Mouse (Mus musculus) gastrocnemius, postnatal 36 days (tissue): ENCODE data around the gene Nck2. TPM values are rescaled to one million over a fixed set of nuclear protein-coding genes. Genes with fewer than 3 reads are reported as not detected.
"Not testable (repeated sequence)": the region's sequence is repeated elsewhere in the genome, so short reads cannot be mapped to it uniquely, and the experiment has no call there.

Experiments used
- DNase-seq, 2 experiments: peaks; one replicate each; pipeline ENCODE4 v3.0.0; 2022
- intact Hi-C: fragments of 180-260 bp; cut with DNase I; formaldehyde crosslinking; loops from one replicate; pipeline ENCODE4 v1.15.1; 2025
- total RNA-seq, 2 experiments: library from RNA; stranded (reverse); gene quantifications; 2 replicates each; pipeline ENCODE4 v1.2.3; 2021

Gene Nck2
- total RNA-seq, 2 experiments from 2014 or later = 16.9 to 18.0 TPM

DNA sequence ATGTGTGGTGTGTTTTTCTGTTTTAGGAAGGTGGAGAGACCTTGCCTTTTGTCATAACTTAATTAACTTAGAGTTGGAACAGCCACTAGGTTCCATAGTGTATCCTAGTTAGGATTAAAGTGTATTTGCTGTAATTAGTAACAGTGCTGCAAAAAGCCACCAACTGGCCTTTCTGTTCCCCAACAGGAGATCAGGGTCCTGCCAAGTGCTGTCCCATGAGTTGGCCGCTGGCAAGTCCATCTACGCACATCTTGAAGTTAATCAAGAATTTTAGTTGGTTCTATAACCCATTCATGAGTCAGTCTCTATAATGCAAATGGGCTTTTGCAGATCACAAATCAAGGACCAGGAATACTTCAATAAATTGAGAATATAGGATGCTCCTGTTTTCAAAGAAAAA lies 83.9 kb downstream of the Nck2 start:
- intact Hi-C loops = loop anchor here (5.0 kb wide), 1 partner anchor 36 kb away; no protein-coding TSS in a partner anchor
- no peak for DNase-seq

DNA sequence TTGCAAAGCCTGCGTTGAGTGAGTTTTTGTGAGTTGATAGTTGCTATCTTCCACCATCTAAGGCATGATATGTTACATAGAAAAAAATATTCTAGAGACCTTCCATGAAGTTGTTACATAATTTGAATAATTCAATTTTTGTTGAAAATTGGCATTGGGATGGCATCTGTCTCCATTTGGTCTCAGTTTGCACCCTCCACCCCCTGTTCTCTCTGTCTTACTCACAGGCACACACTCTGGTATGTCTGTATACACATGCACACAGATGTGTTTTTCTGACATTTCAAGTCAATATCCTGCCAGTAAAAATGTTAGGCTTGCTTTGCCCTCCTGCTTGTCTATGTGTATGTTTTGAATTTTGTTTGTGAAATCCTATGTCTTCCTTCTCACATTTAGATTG lies 84.7 kb downstream of the Nck2 start:
- no peak for DNase-seq

DNA sequence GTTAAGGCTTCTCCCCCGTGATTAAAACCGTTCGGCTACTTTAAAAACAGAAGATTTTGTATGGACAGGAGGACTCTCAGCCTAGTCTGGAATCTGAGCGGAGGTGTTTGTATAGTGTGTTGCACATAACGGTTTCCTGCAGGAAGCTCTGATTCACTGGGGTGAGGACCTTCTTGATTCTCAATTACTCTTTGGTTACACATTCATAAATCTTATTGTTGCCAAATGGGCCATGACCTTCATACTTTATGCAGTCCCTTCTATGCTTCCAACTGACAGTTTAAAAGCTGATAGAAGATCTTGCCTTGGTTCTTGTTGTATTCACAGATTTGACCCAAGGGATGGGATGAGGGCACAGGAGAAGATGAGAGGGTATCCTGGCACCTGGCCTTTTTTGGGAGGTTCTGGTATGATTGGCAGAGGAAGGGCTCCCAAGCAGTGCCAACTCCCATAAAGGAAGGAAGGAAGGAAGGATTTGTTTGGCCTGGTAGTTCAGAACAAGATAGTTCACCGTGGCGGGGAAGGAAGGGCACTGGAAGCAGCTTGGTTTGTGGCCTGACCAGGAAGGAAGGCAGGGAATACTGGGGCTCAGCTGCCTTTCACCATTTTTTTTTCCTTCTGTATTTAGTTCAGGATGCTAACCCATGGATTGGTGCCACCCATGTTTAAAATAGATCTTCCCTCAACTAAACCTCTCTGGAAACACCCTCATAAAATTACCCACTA lies 86.1 kb downstream of the Nck2 start:
- no peak for DNase-seq

More for the DNA sequence above, 84.7 kb downstream of the Nck2 start:
- intact Hi-C loops = loop anchor here (5.0 kb wide), 1 partner anchor 37 kb away; no protein-coding TSS in a partner anchor

DNA sequence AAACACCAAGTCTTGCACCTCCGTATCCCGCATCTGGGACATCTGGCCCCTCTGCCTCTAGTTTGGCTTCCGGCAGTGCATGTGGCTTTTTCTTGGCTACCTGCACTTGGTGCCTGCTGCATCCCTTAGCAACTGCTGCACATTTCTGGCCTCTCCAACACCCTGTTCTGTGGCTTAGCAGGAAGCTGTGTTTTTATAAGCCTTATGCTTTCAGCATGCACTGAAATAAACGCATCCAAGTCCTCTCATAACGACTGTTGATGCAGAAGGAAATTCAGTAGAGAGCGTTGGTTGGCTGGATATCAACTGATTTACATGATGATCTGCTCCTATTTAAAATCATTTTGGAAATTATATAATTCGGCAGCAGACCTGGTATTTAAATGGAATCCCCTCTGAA lies 86.9 kb downstream of the Nck2 start:
- DNase-seq = no peak
- intact Hi-C loops = no loop called here

More for the DNA sequence above, 86.1 kb downstream of the Nck2 start:
- intact Hi-C loops = no loop called here

DNA sequence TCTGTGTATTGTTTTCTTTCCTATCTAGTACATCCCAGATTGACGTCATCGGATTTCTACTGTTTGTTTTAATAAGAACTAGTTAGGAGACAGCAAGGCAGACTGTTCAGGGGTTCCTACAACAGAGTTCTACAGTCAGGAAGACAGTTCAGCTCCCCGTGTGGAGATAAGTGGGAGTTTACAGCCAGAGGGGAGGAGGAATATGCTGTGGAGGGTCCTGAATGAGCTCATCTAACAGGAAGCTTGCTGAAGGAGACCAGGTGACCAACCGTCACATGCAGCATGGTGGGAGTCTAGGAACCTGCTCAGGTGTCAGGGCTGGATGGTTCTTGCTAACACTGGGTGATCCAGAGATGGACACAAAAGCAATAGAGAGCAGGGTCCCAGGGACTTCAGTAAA lies 87.9 kb downstream of the Nck2 start:
- DNase-seq = no peak
- intact Hi-C loops = no loop called here

DNA sequence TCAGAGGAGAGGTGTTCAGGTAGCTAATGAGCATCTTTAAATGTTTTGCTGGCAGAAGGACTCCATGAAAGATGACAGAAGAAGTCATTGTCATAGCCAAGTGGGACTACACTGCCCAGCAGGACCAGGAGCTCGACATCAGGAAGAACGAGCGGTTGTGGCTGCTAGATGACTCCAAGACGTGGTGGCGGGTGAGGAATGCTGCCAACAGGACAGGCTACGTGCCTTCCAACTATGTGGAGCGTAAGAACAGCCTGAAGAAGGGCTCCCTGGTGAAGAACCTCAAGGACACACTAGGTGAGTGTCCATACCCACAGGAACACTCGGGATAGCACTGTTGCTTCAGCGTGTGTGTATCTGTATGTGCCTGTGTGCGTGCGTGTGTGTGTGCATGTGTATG lies 89.1 kb downstream of the Nck2 start:
- intact Hi-C loops = not testable (repeated sequence)

DNA sequence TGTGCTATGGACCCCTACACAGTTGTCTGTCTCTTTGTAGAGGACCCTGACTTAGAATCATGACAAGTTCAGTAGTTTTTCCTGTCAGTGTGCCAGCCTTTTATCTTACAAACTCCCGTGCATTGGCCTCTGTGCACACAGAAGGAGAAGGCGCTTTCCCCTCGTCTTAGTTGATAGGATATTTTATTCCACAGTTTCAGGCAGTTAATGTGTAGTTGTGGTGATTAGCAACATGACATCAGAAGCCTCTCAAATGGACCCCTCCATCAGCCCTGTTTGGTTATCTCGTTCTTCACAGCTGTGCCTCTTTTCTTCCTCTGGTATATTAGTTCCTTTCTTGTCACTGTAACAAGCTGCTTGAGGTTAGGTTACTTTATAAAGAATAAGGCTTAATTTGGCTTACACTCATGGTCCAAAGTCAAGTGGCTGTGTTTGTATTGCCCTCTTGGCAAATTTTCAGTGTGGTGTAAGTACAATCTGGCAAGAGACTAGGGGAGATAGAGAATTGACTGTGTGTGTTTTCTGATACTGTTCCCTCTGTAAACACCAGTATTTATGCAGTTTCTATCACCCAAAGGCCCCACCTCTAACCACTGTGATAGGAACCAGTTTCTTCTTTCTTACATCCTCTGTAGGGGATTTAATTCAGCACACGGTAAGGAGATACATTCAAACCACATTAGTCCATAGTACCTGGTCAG lies 89.8 kb downstream of the Nck2 start:
- intact Hi-C loops = no loop called here
- DNase-seq = no peak

More for the DNA sequence above, 89.1 kb downstream of the Nck2 start:
- DNase-seq = not testable (repeated sequence)

DNA sequence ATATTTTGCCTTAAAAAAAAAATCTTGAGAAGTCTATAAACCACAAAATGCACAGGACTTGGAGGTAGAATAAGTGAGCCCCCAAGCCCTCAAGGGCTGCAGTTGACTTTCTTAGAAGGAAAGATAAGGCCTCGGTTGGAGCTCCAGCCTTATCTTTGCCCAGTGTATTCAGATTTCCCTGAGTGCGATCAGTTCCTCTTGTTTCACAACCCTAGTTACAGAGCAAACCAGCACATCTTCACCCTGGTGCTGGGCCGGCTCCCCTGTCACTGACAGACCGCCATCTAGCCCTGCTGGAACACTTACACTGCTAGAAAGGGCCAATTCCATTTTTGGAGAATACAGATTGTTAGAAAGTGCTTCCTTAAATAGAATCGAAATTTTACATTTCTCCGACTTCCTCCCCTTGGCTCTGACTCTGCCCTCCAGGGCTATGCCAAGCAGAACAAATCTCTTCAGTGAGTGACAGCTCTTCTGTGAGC lies 91.2 kb downstream of the Nck2 start:
- intact Hi-C loops = no loop called here

DNA sequence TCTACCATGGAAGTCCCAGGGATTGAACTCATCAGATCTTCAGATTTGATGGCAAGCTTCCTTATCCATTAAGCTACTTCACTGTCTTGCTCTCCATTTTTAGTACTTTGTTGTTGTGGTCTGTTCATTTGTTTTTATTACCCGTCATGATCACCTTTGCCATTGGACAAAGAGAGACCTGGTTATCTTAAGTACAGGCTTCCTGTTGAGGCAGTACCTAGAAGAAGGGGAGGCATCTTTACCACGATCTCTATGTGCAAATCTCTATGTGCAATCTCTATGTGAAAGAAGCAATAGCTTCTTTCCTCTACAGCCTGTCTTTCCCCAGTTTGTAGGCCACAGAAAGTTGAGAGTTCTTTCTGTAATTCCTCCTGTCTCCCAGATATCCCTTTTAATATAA lies 91.9 kb downstream of the Nck2 start:
- intact Hi-C loops = no loop called here
- DNase-seq = no peak

More for the DNA sequence above, 91.2 kb downstream of the Nck2 start:
- DNase-seq = no peak

DNA sequence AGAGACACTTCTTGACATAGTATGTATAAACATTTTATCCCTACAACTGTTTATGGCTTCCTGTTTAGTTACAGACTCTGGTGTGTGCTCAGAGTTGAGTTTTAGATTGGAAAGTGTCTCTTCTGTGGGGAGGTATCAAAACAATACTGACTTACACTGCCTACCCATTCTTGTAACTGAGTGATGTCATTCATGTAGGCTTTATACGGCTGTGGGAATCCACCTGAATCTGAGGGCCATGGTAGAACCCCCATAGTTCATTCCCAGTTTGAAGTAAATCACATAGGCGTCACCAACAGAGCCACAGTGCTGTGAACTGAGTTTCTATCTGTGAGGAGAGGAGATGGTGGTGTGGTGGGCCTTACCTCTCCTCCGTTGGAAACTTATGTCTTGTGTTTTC lies 92.6 kb downstream of the Nck2 start:
- intact Hi-C loops = no loop called here
- no peak for DNase-seq

DNA sequence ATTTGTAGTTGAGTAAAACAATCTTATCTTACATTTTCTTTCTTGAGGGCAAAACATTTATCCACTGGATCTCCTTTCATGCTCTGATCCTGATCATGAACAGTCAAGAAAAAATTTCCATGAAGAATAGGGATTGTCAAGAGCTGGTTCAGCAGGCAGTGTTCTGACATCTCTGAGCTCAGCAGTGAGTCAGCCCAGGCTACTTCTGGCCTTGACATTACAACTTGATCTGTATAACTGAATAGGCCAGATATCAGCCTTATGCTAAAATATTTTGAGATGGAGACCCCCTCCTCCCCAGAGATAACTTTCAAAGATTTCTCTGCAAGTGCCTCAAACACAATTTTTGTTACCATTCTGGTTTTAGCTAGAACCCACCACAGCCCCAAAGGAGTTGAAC lies 93.1 kb downstream of the Nck2 start:
- intact Hi-C loops = no loop called here
- DNase-seq = no peak

DNA sequence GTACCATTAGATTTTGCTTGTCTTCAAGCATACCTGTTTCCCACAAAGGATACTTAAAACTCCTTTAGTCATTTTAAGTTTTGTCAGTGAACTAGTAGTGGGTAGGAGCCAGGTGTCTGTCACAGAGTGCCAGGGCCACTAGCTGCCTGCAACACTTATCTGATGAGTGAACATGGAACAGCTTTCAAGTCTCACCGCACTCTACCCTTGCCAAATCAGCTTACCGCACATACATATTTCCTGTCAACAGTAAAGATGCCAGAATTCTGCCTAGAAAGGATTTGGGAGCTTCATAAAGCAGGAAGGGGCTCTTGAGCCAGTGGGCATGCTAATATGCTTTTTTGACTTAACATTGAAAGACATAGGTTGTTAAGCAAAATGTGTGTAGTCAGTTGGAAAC lies 94.3 kb downstream of the Nck2 start:
- no peak for DNase-seq
- intact Hi-C loops = no loop called here

DNA sequence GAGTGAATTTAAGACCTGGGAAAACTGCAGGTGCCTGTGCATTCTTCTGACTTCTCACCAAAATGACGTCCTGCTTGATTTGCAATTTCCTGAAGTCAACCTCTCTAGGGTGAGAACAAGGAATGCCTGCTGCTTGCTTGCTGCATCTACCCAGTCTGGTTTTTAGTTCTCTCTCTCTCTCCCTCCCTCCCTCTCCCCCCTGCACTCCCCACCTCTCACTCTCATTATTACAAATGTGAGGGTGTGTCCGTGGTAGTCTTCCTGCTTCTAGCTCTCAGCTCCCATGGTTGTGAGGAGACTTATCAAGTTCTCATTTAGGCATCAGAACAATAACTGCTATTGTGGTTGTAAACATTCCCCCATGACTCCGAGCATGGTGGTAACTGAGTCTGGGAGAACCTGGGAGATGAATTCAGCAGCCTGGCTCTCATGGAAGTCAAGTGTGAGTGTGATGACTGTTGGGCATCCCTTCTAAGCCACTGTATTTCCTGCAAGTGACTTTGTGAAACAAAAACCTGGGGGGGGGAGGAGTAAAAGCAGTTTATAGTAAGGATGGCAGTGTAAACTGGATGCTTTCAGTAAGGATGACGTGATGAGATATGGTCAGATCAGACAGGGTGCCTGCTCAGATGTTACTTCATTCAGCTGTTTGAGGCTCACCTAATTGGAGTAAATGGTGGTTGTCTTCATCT lies 95.5 kb downstream of the Nck2 start:
- intact Hi-C loops = no loop called here

DNA sequence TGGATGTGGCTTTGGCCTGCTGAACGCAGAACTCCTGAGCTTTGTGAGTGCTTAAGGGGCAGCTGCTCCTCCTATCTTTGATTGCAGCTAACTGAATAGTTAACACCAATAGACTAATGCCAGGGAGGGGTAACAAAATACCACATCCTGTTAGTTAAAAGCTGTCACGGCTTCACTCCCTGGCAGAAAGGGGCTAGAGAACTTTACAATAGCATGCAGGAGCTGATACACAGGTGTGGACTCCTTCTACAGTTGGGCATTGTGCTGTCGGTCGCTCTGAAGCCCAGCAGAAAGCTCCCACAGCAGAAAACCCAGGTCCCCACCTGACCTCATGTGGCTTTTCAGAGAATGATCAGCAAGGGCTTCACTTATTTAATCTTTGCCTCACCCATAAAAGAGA lies 98.0 kb downstream of the Nck2 start:
- DNase-seq = no peak
- intact Hi-C loops = no loop called here

More for the DNA sequence above, 95.5 kb downstream of the Nck2 start:
- DNase-seq = no peak

DNA sequence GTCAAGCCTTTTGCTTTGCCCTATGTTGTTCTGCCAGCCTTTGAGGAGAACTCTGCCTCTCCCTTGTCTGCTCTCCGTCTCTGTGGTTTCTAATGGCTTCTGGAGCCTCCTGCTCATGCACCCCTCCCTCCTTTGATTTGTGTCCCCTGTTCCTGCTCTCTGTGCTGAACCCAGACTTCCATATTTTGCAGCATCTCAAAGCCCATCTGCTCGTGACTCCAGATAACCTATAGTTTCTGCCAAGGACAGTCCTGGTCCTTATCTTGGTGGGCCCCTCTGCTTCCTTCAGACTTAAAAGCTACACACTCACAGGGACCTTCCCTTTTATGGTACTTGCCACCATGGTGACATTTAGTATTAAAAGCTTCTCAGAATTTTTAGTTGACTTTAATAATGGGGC lies 103.3 kb downstream of the Nck2 start:
- intact Hi-C loops = no loop called here
- DNase-seq = no peak

DNA sequence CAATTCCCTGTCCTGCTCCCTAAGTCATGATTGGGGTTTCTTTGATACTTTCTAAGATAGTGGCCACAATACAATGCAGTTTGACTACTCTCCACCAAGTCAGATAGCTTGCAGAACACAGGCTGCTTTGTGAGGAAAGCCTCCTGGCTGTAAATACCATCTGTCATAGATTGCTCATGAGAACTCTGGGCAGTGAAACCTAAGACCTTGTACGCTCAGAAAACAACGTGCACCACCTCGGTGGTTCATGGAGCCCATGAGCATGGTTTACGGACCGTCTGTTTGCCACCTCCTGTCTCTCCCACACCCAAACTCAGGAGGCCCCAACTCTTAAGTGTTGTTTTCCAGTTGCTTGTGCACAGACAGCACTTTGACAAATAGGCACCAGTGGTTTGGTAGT lies 104.4 kb downstream of the Nck2 start:
- intact Hi-C loops = no loop called here
- no peak for DNase-seq

DNA sequence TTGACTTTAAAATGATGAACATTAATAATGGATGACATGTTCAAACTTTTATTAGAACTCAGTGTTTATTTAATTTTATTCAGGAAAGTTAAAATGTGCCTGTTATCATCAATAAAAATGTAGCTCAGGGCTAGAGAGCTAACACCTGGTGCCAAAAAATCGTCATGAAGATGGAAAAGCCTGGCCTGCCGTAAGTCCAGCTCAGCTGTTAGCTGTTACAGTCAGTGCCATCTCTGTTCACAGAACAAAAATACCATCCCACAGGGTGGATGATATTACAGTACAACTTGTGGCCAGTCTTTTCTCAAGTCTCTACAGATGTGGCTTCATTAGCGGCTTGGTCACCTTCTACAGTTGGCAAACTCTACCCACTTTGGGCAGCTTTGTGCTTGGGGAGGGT lies 106.1 kb downstream of the Nck2 start:
- intact Hi-C loops = loop anchor here (10.0 kb wide), 1 partner anchor 106 kb away; the partner anchor contains the start of gene Nck2
- no peak for DNase-seq

DNA sequence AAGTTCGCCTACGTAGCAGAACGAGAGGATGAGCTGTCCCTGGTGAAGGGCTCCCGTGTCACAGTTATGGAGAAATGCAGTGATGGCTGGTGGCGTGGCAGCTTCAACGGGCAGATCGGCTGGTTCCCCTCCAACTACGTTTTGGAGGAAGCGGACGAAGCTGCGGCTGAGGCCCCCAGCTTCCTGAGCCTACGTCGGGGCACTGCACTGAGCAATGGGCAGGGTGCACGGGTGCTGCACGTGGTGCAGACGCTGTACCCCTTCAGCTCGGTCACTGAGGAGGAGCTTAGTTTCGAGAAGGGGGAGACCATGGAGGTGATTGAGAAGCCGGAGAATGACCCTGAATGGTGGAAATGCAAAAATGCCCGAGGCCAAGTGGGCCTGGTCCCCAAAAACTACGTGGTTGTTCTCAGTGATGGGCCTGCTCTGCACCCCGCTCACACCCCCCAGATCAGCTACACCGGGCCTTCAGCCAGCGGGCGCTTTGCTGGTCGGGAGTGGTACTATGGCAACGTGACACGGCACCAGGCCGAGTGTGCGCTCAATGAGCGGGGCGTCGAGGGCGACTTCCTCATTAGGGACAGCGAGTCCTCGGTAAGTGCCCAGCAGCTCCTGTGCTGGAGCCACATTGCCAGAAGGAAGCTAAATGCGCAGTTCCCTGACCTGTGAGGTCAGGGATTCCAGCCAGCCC lies 109.8 kb downstream of the Nck2 start:
- intact Hi-C loops = loop anchor here (10.0 kb wide), 1 partner anchor 109 kb away; the partner anchor contains the start of gene Nck2

DNA sequence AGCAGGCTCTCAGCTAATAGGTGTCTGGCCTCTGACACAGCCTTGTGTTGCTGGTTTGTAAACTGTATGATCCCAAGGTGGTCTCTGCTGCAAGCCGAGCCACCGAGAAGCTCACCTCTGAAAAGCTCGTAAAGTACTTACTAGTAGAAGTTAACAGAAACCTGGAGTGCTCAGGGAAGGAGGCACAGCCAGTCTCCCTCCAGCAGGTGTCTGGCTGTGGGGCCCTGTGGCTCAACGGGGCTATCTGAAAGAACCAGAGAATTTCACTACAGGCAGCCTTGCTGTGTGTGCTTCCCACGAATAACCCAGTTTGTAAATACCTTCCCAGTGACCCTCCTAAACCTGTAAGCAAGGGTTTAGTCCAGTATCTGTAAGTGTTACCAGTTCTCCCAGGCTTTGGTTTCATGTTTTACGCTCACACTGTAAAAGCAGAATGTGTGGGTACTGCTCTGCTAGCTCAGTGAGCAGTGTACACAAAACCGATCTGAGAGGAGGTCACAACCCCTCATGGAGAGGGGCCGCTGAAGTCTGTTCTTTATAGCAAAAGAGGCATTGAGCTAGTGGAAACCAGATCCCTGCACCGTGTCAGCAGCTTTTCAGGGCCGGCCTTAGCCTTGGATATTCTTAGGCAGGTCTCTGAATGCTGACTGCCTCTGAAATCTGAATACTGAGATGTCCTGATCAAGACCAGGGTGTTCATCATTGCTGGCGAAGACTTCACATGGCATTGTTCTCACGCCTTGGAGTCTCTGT lies 111.0 kb downstream of the Nck2 start:
- no peak for DNase-seq
- intact Hi-C loops = loop anchor here (10.0 kb wide), 1 partner anchor 111 kb away; the partner anchor contains the start of gene Nck2

More for the DNA sequence above, 109.8 kb downstream of the Nck2 start:
- not testable (repeated sequence) for DNase-seq

DNA sequence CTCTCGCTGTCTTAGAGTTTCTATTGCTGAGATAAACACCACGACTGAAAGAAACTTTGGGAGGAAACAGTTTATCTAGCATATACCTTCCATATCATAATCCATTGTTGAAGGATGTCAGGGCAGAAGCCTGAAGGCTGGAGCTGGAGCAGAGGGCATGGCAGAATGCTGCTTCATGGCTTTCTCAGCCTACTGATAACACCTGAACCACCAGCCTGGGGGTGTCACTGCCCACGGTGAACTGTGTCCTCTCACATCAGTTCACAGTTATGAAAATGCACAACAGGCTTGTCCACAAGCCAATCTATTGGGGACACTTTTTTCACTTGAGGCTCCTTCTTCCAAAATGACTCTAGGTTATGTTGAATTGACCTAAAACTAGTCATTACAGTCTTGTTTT lies 114.0 kb downstream of the Nck2 start:
- intact Hi-C loops = loop anchor here (10.0 kb wide), 1 partner anchor 114 kb away; the partner anchor contains the start of gene Nck2
- DNase-seq = no peak
